Mouse (Mus musculus) testis, adult 10 weeks (tissue): ENCODE measurements around the gene Scamp2. TPM values are rescaled to one million over a fixed set of nuclear protein-coding genes. Genes with fewer than 3 reads are reported as not detected.

Experiments
- polyA plus RNA-seq: library from polyadenylated mRNA; stranded (reverse); fragments of 350-450 nt; fragmentation: Illumina TruSeq; extraction: RNeasy Lipid Tissue Mini Kit (QIAGEN cat#74804); gene quantifications from one replicate; pipeline ENCODE4 v1.2.3, GENCODE M21; 2014; ENCODE audit warnings: low read depth, low replicate concordance

Scamp2 gene
- 26.7 TPM for polyA plus RNA-seq

DNA sequence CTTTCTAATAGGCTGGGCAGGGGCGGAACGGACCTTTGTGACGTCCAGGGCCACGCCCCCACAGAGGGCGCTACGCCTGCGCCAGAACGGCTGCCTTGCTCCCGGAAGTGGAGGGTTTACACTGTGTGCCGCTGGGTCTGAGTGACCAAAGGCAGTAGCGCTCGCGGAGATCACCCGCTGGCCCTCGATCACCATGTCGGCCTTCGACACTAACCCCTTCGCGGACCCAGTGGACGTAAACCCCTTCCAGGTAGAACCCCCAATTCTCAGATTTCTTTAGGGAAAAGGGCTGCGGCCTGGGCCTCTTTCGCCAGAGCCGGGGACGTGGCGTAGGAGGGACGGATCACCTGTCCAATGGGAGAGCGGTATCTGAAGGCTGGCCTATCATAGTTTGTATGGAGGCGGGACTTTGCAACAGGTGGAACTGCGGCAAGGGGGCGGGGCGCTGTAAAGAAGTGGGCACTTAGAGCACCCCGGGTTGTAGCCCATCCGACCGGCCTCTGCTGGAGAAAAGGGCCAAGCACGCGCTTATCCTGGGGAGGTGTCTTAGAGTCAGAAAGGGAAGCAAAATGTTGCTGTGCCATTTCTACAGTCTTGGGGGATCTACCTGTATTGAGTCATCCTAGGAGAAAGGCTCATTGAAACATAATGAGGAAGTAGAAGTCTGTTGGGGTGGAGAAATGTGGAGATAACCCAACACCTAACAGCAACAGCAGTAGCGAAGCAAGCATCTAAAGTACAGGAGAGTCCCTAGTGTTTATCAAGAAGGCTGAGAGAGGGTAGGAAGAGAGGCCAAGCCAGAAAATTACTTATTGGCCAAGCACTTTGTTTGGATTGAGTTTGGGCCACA lies at the start of gene Scamp2:
TSS of gene Scamp2 (plus strand) at position 83 of the 850 bp plus-strand sequence.

DNA sequence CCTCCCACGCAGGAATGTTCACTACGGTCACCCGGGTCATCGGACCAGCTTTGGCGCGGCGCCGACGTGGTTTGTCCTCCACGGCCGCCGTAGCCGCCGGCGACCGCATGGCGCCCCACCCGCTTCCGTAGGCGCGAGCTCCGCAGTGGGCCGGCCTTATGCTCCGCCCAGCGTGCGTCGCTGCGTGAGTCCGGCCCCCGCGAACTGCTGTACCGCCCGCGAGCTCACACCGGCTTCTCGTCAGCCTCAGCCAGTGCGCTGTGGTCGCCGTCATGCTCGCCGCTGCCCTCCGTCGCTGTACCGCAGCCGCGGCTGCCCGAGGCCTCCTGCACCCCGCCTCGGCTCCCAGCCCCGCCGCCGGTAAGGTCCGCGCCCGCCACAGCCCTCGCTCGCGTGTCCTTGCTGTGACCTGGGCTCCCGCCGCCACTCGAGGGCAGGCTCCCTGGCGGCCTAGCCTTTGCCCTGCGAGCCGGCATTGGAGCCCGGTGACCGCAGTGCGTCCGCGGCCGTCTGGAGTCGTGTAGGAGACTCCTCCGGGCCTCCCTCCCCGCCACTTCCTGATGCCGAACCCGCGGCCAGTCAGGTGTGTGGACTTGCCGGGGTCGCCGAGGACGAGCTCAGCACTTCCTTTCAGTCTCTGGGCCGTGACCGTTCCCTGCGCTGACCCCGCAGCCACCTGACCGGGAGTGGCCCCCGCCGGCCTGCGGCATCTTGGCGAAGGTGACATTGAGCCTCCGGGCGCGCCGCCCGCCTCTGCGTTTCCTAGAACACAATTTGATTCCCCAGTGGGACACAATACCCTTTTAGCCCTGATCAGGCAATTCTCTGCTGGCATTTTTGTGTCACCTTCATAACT lies 39.5 kb upstream of the Scamp2 start, which contains the start of gene Cox5a:
TSS of gene Cox5a (plus strand) at position 219 of the 856 bp plus-strand sequence.

GRCm38 (mm10) chr9:57537044-57537727 lies 23.6 kb upstream of the Scamp2 start, which contains the start of gene Fam219b:
Fam219b (plus strand) TSS chr9:57537528.

DNA sequence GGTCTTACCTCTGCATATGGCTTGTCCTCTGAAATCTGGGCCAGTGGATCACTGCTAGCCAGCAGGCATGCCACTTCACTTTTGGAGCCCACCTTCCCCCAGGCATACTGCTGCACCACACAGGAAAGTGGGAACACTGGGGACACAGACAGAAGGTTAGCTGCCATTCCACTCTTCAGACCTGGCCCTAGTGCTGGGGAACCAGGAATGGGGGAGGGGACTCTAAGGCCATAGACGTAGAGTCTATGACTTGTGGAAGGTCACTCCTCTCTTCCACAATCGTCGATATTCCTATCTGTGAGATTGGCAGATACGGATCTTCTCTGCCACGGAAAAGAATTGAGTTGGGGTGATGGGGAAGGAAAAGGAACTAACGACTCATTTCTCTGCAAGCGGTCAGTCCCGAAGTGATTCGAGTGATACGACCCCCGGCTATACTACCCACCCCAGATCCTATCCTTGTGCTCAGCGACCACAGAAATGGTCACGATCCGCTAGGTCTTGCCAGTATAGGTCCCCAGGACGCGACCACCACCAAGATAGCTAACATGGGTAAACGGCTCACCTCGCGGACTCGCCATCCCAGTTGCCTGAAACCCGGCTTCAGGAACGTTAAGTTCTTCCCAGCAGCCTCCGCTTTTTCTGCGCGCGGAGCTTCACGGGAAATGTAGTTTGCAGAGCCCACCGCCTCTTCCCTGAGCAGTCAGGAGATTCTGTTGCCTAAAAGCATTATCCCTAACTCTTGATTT lies 8.4 kb upstream of the Scamp2 start, which contains the start of gene Mpi:
TSS of gene Mpi (minus strand) at position 625 of the 749 bp plus-strand sequence.

DNA sequence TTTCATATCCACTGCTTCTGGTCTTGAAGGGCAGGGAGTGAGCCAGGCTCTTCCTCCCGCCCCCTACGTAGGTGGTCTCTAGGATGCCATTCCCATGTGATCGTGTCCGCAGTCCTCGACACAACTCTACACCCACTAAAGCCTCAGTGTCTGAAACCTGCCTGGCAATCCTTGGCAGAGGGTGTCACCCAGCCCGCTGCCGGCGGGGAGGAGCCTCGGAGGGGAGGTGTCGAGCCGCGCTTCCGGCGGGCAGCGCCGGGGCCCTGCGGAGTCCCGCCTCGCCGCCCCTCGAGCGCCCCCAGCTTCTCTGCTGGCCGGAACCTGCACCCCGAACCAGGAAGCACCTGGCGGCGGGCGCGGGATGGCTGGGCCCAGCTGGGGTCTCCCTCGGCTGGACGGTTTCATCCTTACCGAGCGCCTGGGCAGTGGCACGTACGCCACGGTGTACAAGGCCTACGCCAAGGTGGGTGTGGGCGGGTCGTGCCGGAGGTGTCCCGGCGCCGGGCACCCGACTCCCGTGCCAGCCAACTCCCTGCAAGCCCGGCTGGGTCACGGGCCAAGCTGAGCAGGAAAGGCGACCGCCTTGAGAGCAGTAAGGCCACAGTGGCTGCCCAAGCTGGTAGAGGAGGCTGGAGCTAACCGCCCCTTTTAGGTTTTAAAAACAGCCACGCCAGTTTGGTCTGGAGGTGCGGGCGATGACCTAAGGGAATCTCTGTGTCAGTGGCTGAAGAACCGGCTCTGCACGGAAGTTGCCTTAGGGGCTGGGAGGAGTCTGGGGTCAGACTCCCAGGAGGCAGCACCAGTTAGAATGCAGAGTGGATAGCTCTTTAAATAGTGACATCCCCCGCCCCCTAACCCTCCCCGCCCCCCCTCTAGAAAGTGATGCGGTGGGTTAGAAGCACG lies 28.7 kb downstream of the Scamp2 start, which contains the start of gene Ulk3:
TSS of gene Ulk3 (plus strand) at position 229 of the 903 bp plus-strand sequence.

GRCm38 (mm10) chr9:57606139-57606851 lies 45.6 kb downstream of the Scamp2 start, which contains the start of gene Cplx3:
Cplx3 (minus strand) TSS chr9:57606281.

GRCm38 (mm10) chr9:57620674-57621073 lies 59.9 kb downstream of the Scamp2 start, which contains the start of gene Lman1l:
Lman1l (minus strand) TSS chr9:57620774.

Other genes starting within 250 kb of the Scamp2 start
- gene Ppcdc, start 120.8 kb upstream of the Scamp2 start, polyA plus RNA-seq, result 5.7 TPM
- 1.2 TPM for gene Scamp5, start 92.9 kb upstream of the Scamp2 start, polyA plus RNA-seq
- 0.14 TPM for gene Rpp25, start 56.9 kb upstream of the Scamp2 start, polyA plus RNA-seq
- 491 TPM for gene Cox5a, start 39.7 kb upstream of the Scamp2 start, polyA plus RNA-seq
- 3.2 TPM for gene Fam219b, start 23.4 kb upstream of the Scamp2 start, polyA plus RNA-seq
- gene Mpi, start 8.2 kb upstream of the Scamp2 start, polyA plus RNA-seq, result 102 TPM
- 1.7 TPM for gene Ulk3, start 28.5 kb downstream of the Scamp2 start, polyA plus RNA-seq
- gene Cplx3, start 45.3 kb downstream of the Scamp2 start, polyA plus RNA-seq, result not detected
- gene Lman1l, start 59.8 kb downstream of the Scamp2 start, polyA plus RNA-seq, result not detected
- 1.2 TPM for gene Csk, start 92.7 kb downstream of the Scamp2 start, polyA plus RNA-seq
- 0.10 TPM for gene Cyp1a2, start 122.8 kb downstream of the Scamp2 start, polyA plus RNA-seq
- gene Cyp1a1, start 127.0 kb downstream of the Scamp2 start, polyA plus RNA-seq, result not detected
- gene Edc3, start 147.6 kb downstream of the Scamp2 start, polyA plus RNA-seq, result 3.5 TPM
- 98.7 TPM for gene Clk3, start 204.9 kb downstream of the Scamp2 start, polyA plus RNA-seq